Mouse (Mus musculus): ENCODE data around the gene Ly75. TPM values are rescaled to one million over a fixed set of nuclear protein-coding genes. Genes with fewer than 3 reads are reported as not detected.

Gene Ly75
- polyA plus RNA-seq, 1 experiment from 2014 or later, result 1.2 TPM

DNA sequence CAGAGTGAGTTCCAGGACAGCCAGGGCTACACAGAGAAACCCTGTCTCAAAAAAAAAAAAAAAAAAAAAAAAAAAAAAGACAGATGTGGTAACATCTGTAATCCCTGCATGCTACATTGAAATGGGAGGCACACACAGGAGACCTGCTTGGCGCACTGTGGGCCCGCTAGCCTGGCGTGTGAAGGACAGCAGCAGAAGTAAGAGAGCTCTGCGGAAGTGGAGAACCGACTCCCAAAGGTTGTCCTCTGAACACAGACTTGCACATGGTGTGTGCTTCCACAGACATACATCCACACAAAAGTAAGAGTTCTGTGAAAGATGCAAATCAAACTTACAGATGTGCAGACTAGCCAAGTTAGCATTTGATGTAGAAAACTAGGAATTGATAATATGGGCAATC is 123.9 kb downstream of the Ly75 start:
- Histone ChIP-seq H3K4me1 (ENCODE audit: control insufficient read depth, insufficient read depth, low read length) (no peaks in the 10 kb centered on the region), H3K9me3 (ENCODE audit: control insufficient read depth, low read length) (no peaks in the 10 kb centered on the region), H3K27ac (ENCODE audit: low read depth, low read length) (no peak overlapping the region), H3K9ac (replicated peaks; ENCODE audit: low read depth, low read length) (no peak overlapping the region), H3K4me2 (ENCODE audit: low read depth, low read length) (no peak overlapping the region), H3K36me3 (ENCODE audit: control insufficient read depth, insufficient read depth, low read length) (no peaks in the 10 kb centered on the region), H3K27me3 (ENCODE audit: control insufficient read depth, insufficient read depth, low read length) (no peaks in the 10 kb centered on the region), H3K4me3 (ENCODE audit: low read depth, low read length) (no peak overlapping the region)
- ATAC-seq (ENCODE audit: low read depth), result no peak
- 97% methylated on average over 5 of the region's 5 CpGs for WGBS

DNA sequence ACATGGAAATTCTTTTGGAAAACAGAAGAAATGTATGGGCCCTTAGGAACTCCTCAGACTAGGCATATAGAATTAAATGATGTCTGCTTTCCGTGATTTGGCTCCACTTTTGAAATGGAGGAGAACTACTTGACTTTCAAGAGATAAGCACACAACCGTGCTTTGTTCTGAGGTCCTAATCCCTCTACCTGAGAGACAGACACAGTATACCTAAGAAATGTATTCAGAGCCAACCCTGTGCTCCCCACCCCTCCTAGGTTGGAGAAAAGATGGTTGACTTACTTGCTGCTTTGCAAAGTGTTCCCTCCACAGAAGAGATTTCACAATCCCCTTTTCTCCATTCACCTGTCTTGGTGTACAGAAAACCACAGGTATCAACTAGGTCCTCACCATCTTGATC is 126.4 kb downstream of the Ly75 start:
- no peaks in the 10 kb centered on the region for H3K9me3 ChIP-seq (ENCODE audit: control insufficient read depth, low read length)
- no peak overlapping the region for H3K4me3 ChIP-seq (ENCODE audit: low read depth, low read length)
- no peak for ATAC-seq (ENCODE audit: low read depth)
- H3K36me3 ChIP-seq (ENCODE audit: control insufficient read depth, insufficient read depth, low read length), result no peaks in the 10 kb centered on the region
- H3K9ac ChIP-seq (replicated peaks; ENCODE audit: low read depth, low read length), result no peak overlapping the region
- no peaks in the 10 kb centered on the region for H3K27me3 ChIP-seq (ENCODE audit: control insufficient read depth, insufficient read depth, low read length)
- 91% methylated on average over 2 of the region's 2 CpGs for WGBS
- no peak overlapping the region for H3K27ac ChIP-seq (ENCODE audit: low read depth, low read length)
- H3K4me2 ChIP-seq (ENCODE audit: low read depth, low read length), result no peak overlapping the region
- H3K4me1 ChIP-seq (ENCODE audit: control insufficient read depth, insufficient read depth, low read length), result no peaks in the 10 kb centered on the region

DNA sequence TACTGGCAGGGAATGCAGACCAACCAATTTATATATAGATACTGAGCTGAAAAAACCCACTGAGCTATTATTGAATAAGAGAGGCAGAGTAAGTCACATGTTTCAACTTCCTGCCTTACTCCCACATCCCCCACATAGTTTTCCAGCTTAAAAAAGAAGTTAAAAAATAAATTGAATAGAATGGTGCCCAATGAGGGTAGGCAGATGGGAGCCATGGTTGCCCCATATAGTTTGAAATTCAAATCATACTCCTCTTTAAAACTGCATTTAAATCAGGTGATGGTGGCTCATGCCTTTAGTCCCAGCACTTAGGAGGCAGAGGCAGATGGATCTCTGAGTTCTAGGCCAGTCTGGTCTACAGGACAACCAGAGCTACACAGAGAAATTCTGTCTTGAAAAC is 129.6 kb downstream of the Ly75 start:
- Histone ChIP-seq H3K9me3 (ENCODE audit: control insufficient read depth, low read length) (no peaks in the 10 kb centered on the region), H3K36me3 (ENCODE audit: control insufficient read depth, insufficient read depth, low read length) (0 out of 2 replicates have a peak, but pooled peaks cover 7% of the 10 kb centered on the region), H3K27ac (ENCODE audit: low read depth, low read length) (no peak overlapping the region), H3K4me2 (ENCODE audit: low read depth, low read length) (no peak overlapping the region), H3K27me3 (ENCODE audit: control insufficient read depth, insufficient read depth, low read length) (no peaks in the 10 kb centered on the region), H3K4me3 (ENCODE audit: low read depth, low read length) (no peak overlapping the region), H3K9ac (replicated peaks; ENCODE audit: low read depth, low read length) (no peak overlapping the region), H3K4me1 (ENCODE audit: control insufficient read depth, insufficient read depth, low read length) (no peaks in the 10 kb centered on the region)
- no peak for ATAC-seq (ENCODE audit: low read depth)

DNA sequence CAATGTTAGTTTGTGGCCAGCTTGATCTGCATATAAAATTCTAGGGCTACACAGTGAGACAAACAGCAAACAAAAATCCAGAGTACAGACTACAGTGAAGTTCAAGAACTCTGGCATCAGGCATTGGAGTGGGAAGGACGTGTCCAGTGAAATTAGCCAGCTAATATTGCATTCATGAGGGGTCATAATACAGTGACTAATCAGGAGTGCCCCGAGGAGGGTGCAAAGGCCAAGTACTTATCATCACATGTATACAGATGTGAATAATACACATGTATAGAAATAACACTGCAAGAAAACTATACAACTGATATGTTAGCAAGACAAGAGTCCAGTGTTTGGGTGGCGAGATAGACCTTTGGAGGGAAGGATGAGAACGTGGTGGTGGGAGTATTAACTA is 130.3 kb downstream of the Ly75 start:
- no peak for ATAC-seq (ENCODE audit: low read depth)
- 91% methylated on average over 4 of the region's 4 CpGs for WGBS
- H3K4me3 ChIP-seq (ENCODE audit: low read depth, low read length), result no peak overlapping the region
- H3K27ac ChIP-seq (ENCODE audit: low read depth, low read length), result no peak overlapping the region
- no peaks in the 10 kb centered on the region for H3K27me3 ChIP-seq (ENCODE audit: control insufficient read depth, insufficient read depth, low read length)
- H3K4me2 ChIP-seq (ENCODE audit: low read depth, low read length), result no peak overlapping the region
- H3K36me3 ChIP-seq (ENCODE audit: control insufficient read depth, insufficient read depth, low read length), result 0 out of 2 replicates have a peak, but pooled peaks cover 7% of the 10 kb centered on the region
- no peaks in the 10 kb centered on the region for H3K9me3 ChIP-seq (ENCODE audit: control insufficient read depth, low read length)
- no peaks in the 10 kb centered on the region for H3K4me1 ChIP-seq (ENCODE audit: control insufficient read depth, insufficient read depth, low read length)
- H3K9ac ChIP-seq (replicated peaks; ENCODE audit: low read depth, low read length), result no peak overlapping the region

Other genes with a start within 250 kb of the Ly75 start
- 76.1 and 85.3 TPM in 2 replicates for gene Baz2b, start 173.5 kb downstream of the Ly75 start, polyA plus RNA-seq (2014; fragmentation: Nextera tagmentation; extraction: Ambion mirVana)
- 101 and 104 TPM in 2 replicates for gene March7, start 173.4 kb downstream of the Ly75 start, polyA plus RNA-seq (2014; fragmentation: Nextera tagmentation; extraction: Ambion mirVana)
- gene Cd302, start 98.8 kb downstream of the Ly75 start, polyA plus RNA-seq (2014; fragmentation: Nextera tagmentation; extraction: Ambion mirVana), result 9.9 and 18.9 TPM in 2 replicates
- gene Pla2r1, start 170.0 kb upstream of the Ly75 start, polyA plus RNA-seq (2014; fragmentation: Nextera tagmentation; extraction: Ambion mirVana), result 0.51 and 1.1 TPM in 2 replicates

Data from neural tube, embryonic 14.5 days (tissue).